Mouse (Mus musculus) hindbrain, embryonic 13.5 days (tissue): Measurements from ENCODE around the gene Crp. TPM values are rescaled to one million over a fixed set of nuclear protein-coding genes. Genes with fewer than 3 reads are reported as not detected.

Source experiments
- ATAC-seq: fragments of 200-750 bp; cut with Nextera tagmentation; 2 replicates; pipeline ENCODE4 v1.8.0; 2017; ENCODE audit warnings: moderate TSS enrichment; ENCODE audit not compliant: low FRiP score
- H3K27ac ChIP-seq: fragments of 300-500 bp; sonication (generic); 2 replicates; pipeline ENCODE4 v1.5.1; 2015; ENCODE audit warnings: inconsistent platforms, mild to moderate bottlenecking, moderate library complexity
- H3K27me3 ChIP-seq: fragments of 300-500 bp; sonication (generic); 2 replicates; pipeline ENCODE4 v1.6.1; 2015; ENCODE audit warnings: mild to moderate bottlenecking, inconsistent platforms
- H3K36me3 ChIP-seq: fragments of 300-500 bp; sonication (generic); 2 replicates; pipeline ENCODE4 v1.6.1; 2015; ENCODE audit warnings: mild to moderate bottlenecking, inconsistent platforms
- H3K4me1 ChIP-seq: fragments of 300-500 bp; sonication (generic); replicated peaks from 2 replicates; pipeline ENCODE4 v1.6.1; 2015; ENCODE audit warnings: inconsistent platforms
- H3K4me2 ChIP-seq: fragments of 300-500 bp; sonication (generic); 2 replicates; pipeline ENCODE4 v1.6.1; 2015; ENCODE audit warnings: inconsistent platforms, mild to moderate bottlenecking, moderate library complexity
- H3K4me3 ChIP-seq: fragments of 300-500 bp; sonication (generic); 2 replicates; pipeline ENCODE4 v1.5.1; 2015; ENCODE audit warnings: mild to moderate bottlenecking, inconsistent platforms
- H3K9ac ChIP-seq: fragments of 300-500 bp; sonication (generic); 2 replicates; pipeline ENCODE4 v1.6.1; 2015; ENCODE audit warnings: mild to moderate bottlenecking, inconsistent platforms
- H3K9me3 ChIP-seq: fragments of 300-500 bp; sonication (generic); 2 replicates; pipeline ENCODE4 v1.6.1; 2016; ENCODE audit warnings: inconsistent platforms
- WGBS: fragments of 180-500 bp; shearing (Covaris S2); methylation state at CpG from one replicate; pipeline ENCODE4 v1.1.7; 2015; 5-methylcytosine and 5-hydroxymethylcytosine counted together
- polyA plus RNA-seq: library from polyadenylated mRNA; unstranded; fragments of >200 nt; fragmentation: Nextera tagmentation; extraction: Ambion mirVana; gene quantifications from 2 replicates; pipeline ENCODE4 v1.2.1, GENCODE M21; 2015

Gene Crp
- polyA plus RNA-seq, 1 experiment from 2014 or later: 0.09 TPM

DNA sequence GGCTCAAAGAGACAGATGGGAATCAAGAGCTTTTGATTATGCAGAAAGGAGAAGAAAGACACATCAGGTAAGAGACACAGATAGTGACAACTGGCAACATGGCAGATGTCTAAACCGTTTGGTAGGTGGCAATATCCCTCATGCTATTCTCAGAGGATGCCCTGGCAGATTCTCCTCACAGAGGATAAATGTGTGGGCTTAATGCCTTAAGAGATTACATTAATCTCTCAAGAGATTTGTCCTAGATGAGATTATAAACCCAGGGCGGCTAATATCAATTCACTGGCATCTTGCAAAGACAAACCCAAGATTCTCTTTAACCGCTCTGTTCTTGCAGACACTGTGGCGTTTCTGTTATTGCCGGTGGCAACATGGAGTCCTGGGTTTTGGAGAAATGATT is 14.3 kb upstream of the Crp start:
- no peaks in the 10 kb centered on the region for H3K27me3 ChIP-seq
- ATAC-seq: no peak

GRCm38 (mm10) chr1:172683957-172684356 is 13.9 kb upstream of the Crp start:
- no peak overlapping the region for H3K4me3 ChIP-seq
- no peaks in the 10 kb centered on the region for H3K36me3 ChIP-seq
- H3K27me3 ChIP-seq: no peaks in the 10 kb centered on the region
- H3K4me2 ChIP-seq: no peak overlapping the region
- no peaks in the 10 kb centered on the region for H3K4me1 ChIP-seq
- no peak overlapping the region for H3K9ac ChIP-seq
- WGBS: 67% methylated on average over 1 of the region's 1 CpGs
- ATAC-seq: no peak
- no peak overlapping the region for H3K27ac ChIP-seq
- H3K9me3 ChIP-seq: peaks cover 6% of the 10 kb centered on the region; the same call in 1 of the 2 replicates

More for the DNA sequence above, 14.3 kb upstream of the Crp start:
- no peaks in the 10 kb centered on the region for H3K36me3 ChIP-seq
- H3K9ac ChIP-seq: no peak overlapping the region
- H3K27ac ChIP-seq: no peak overlapping the region
- no peaks in the 10 kb centered on the region for H3K4me1 ChIP-seq
- peaks cover 6% of the 10 kb centered on the region; the same call in 1 of the 2 replicates for H3K9me3 ChIP-seq
- no peak overlapping the region for H3K4me2 ChIP-seq
- H3K4me3 ChIP-seq: no peak overlapping the region
- WGBS: 78% methylated on average over 5 of the region's 5 CpGs

- WGBS: 71% methylated on average over 3 of the region's 3 CpGs
- Histone ChIP-seq H3K27ac (no peak overlapping the region), H3K4me3 (no peak overlapping the region), H3K27me3 (no peaks in the 10 kb centered on the region), H3K4me2 (no peak overlapping the region), H3K4me1 (no peaks in the 10 kb centered on the region), H3K9ac (no peak overlapping the region), H3K9me3 (peaks cover 6% of the 10 kb centered on the region; the same call in 1 of the 2 replicates), H3K36me3 (no peaks in the 10 kb centered on the region)
- no peak for ATAC-seq
Observed at GRCm38 (mm10) chr1:172685178-172685577, 12.7 kb upstream of the Crp start.

GRCm38 (mm10) chr1:172697422-172697821 is 433 bp upstream of the Crp start:
- H3K4me3 ChIP-seq: no peak overlapping the region
- H3K36me3 ChIP-seq: no peaks in the 10 kb centered on the region
- H3K4me2 ChIP-seq: no peak overlapping the region
- no peak overlapping the region for H3K27ac ChIP-seq
- H3K9ac ChIP-seq: no peak overlapping the region
- H3K27me3 ChIP-seq: no peaks in the 10 kb centered on the region
- ATAC-seq: no peak
- H3K4me1 ChIP-seq: no peaks in the 10 kb centered on the region
- H3K9me3 ChIP-seq: no peaks in the 10 kb centered on the region

- ATAC-seq: peak; percentile 81
- H3K4me3 ChIP-seq: no peak overlapping the region
- no peaks in the 10 kb centered on the region for H3K4me1 ChIP-seq
- no peak overlapping the region for H3K4me2 ChIP-seq
- no peaks in the 10 kb centered on the region for H3K9me3 ChIP-seq
- no peak overlapping the region for H3K9ac ChIP-seq
- H3K27ac ChIP-seq: no peak overlapping the region
- WGBS: 64% methylated on average over 3 of the region's 3 CpGs
- H3K27me3 ChIP-seq: no peaks in the 10 kb centered on the region
- H3K36me3 ChIP-seq: no peaks in the 10 kb centered on the region
Observed at GRCm38 (mm10) chr1:172700814-172701213, 3.0 kb downstream of the Crp start.

DNA sequence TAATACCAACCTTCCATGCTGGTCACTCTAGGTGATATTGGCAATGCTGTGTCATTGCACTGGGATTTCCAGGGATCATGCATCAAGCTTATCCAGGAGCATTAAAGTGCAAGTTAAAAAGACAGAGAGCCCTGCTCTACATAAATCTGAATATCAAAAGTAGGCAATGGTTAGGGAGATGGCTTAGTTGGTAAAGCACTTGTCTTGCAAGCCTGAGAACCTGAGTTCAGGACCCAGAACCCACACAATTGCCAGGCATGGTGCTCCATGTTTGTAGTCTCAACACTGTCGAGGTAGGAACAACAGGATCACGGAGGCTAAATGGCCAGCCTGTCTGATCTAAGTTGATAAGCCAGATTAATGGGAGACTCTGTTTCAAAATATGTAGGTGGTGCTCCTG is 3.5 kb downstream of the Crp start:
- 83% methylated on average over 2 of the region's 2 CpGs for WGBS
- H3K36me3 ChIP-seq: no peaks in the 10 kb centered on the region
- H3K9me3 ChIP-seq: no peaks in the 10 kb centered on the region
- no peaks in the 10 kb centered on the region for H3K4me1 ChIP-seq
- H3K4me2 ChIP-seq: no peak overlapping the region
- H3K27ac ChIP-seq: no peak overlapping the region
- H3K4me3 ChIP-seq: no peak overlapping the region
- H3K27me3 ChIP-seq: no peaks in the 10 kb centered on the region
- no peak overlapping the region for H3K9ac ChIP-seq
- ATAC-seq: no peak

- WGBS: 94% methylated on average over 3 of the region's 3 CpGs
- Histone ChIP-seq H3K9ac (no peak overlapping the region), H3K27ac (no peak overlapping the region), H3K4me2 (no peak overlapping the region), H3K9me3 (no peaks in the 10 kb centered on the region), H3K4me3 (no peak overlapping the region), H3K36me3 (no peaks in the 10 kb centered on the region), H3K27me3 (no peaks in the 10 kb centered on the region), H3K4me1 (no peaks in the 10 kb centered on the region)
- no peak for ATAC-seq
Observed at GRCm38 (mm10) chr1:172701901-172702300, 4.0 kb downstream of the Crp start.

DNA sequence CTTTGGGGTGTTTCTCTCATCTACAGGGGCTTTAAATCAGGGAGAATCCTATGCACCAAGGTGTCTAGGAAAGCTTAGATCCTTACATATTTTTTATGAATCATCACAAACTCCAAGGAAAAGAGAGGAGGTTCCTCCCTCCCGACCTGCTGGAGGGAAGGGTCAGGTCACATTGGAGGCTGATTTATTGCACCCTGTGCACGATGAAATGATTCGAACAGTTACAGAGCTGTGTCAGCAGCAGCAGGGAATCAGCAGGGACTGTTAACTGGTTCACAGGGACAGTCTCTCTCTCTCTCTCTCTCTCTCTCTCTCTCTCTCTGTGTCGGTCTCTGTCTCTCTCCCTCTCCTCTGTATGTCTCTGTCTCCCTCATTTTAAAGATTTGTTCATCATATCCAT is 6.9 kb downstream of the Crp start:
- H3K27ac ChIP-seq: no peak overlapping the region
- WGBS: 47% methylated on average over 4 of the region's 4 CpGs
- H3K36me3 ChIP-seq: no peaks in the 10 kb centered on the region
- H3K27me3 ChIP-seq: no peaks in the 10 kb centered on the region
- H3K4me2 ChIP-seq: no peak overlapping the region
- H3K9ac ChIP-seq: no peak overlapping the region
- H3K4me3 ChIP-seq: no peak overlapping the region
- no peaks in the 10 kb centered on the region for H3K9me3 ChIP-seq
- no peak for ATAC-seq
- no peaks in the 10 kb centered on the region for H3K4me1 ChIP-seq

DNA sequence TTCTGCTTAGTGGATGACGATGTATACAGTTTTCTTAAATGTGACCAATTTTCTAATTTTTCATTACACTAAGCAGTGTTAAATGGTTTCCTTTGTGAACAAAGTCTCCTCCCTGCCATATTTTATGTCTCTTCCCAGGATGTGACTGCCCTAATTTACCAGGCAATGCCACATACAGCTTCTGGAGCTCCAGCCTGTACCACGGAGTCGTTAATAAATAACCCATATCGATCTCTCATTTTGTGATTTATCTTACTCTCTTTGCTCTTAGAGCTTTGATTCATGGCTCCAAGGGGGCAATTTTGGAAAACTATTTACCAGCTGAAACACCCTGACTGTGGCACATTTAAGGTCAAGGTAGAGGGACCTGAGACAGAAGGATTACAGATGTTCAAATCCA is 8.4 kb downstream of the Crp start:
- Histone ChIP-seq H3K4me1 (no peaks in the 10 kb centered on the region), H3K27me3 (no peaks in the 10 kb centered on the region), H3K4me2 (no peak overlapping the region), H3K36me3 (no peaks in the 10 kb centered on the region), H3K9ac (no peak overlapping the region), H3K4me3 (no peak overlapping the region), H3K9me3 (no peaks in the 10 kb centered on the region), H3K27ac (no peak overlapping the region)
- ATAC-seq: no peak
- 90% methylated on average over 4 of the region's 4 CpGs for WGBS

DNA sequence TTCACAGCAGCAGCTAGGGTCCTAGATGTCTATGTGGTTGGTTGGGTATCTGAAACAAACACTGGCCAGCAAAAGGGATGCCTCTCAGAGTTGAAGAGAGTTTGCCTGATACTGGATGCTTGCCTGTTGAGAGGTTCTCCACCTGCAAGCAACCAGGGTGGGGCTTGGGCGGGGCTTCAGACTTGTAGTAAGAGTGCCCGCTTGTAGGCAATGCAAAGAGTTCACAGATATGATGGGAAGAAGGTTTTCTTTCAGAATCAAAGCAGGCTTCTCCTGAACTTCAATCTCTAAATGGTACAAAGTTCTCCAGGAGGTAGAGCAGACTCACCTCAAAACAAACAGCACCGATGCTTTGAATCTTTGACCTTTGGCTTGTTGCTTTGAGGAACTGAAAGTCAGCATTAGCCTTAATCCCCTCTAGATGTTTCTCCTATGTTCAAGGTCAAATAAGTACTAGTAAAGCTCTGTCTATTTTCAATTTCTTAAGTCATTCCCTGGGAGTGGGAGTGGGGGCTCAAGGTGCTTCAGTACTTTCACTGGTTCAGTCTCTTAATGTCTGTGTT is 12.0 kb downstream of the Crp start:
- Histone ChIP-seq H3K27ac (no peak overlapping the region), H3K9me3 (no peaks in the 10 kb centered on the region), H3K4me2 (no peak overlapping the region), H3K4me1 (no peaks in the 10 kb centered on the region), H3K36me3 (no peaks in the 10 kb centered on the region), H3K27me3 (no peaks in the 10 kb centered on the region), H3K4me3 (no peak overlapping the region), H3K9ac (no peak overlapping the region)
- ATAC-seq: no peak
- 92% methylated on average over 3 of the region's 3 CpGs for WGBS

DNA sequence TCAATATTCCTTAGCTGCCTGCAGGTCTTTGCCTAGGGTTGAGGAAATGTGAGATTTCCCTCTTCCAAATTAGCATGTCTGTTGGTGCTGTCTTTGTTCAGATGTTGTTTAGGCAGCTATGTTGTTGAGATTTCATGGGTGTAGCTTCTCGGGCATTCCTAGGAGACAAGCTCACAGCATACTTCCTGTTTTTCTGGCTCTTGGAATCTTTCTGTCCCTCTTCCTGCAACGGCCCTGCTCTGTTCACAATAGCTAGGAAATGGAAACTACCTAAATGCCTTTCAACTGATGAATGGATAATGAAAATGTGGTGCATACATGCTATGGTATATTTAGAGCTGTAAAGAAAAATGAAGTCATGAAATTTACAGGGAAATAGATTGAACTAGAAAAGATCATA is 13.5 kb downstream of the Crp start:
- no peak overlapping the region for H3K4me2 ChIP-seq
- ATAC-seq: no peak
- no peak overlapping the region for H3K9ac ChIP-seq
- H3K36me3 ChIP-seq: no peaks in the 10 kb centered on the region
- H3K4me1 ChIP-seq: no peaks in the 10 kb centered on the region
- H3K27me3 ChIP-seq: no peaks in the 10 kb centered on the region
- 61% methylated on average over 2 of the region's 2 CpGs for WGBS
- no peak overlapping the region for H3K4me3 ChIP-seq
- no peaks in the 10 kb centered on the region for H3K9me3 ChIP-seq
- no peak overlapping the region for H3K27ac ChIP-seq

GRCm38 (mm10) chr1:172711962-172712361 is 14.1 kb downstream of the Crp start:
- Histone ChIP-seq H3K4me1 (no peaks in the 10 kb centered on the region), H3K4me2 (no peak overlapping the region), H3K36me3 (no peaks in the 10 kb centered on the region), H3K9ac (no peak overlapping the region), H3K4me3 (no peak overlapping the region), H3K27me3 (no peaks in the 10 kb centered on the region), H3K9me3 (no peaks in the 10 kb centered on the region), H3K27ac (no peak overlapping the region)
- no peak for ATAC-seq
- WGBS: 66% methylated on average over 4 of the region's 4 CpGs

GRCm38 (mm10) chr1:172751241-172751640 is 53.4 kb downstream of the Crp start:
- Histone ChIP-seq H3K9ac (no peak overlapping the region), H3K27ac (no peak overlapping the region), H3K4me2 (no peak overlapping the region), H3K9me3 (no peaks in the 10 kb centered on the region), H3K36me3 (no peaks in the 10 kb centered on the region), H3K4me3 (no peak overlapping the region), H3K27me3 (no peaks in the 10 kb centered on the region), H3K4me1 (no peaks in the 10 kb centered on the region)
- 82% methylated on average over 3 of the region's 3 CpGs for WGBS
- no peak for ATAC-seq
